ENCODE assay signal across 30 mouse cellular contexts in the genomic region with DNA sequence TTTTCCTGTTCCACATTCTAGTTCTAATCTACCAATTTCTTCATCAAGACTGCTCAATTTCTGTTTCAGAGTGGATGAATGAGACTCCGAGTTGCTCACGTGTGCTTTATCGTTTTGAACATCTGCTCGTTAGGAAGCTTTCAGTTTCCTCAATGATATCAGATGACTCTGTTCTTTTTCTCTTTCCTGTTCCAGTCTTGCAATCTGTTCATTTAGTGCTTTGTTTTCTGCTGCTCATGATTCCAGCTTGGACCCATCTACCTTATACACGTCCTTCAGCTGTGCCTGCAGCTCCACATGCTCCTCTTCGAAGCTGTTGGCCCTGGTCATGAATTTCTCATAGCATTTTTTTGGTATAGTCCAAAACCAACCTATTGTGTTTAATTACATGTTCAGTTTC.
"Had no signal": no experiment of that assay in that cellular context is flagged by ENCODE, and none has a peak within 500 bp of the region (broad histone marks: within the 10 kb centered on the region; RNA-seq: fewer than 3 reads in every experiment).

No protein-coding gene starts in this region.

- H3K4me3 ChIP-seq: heart, adult 2 months; heart, embryonic 13.5 days; heart, embryonic 15.5 days; hindbrain, embryonic 10.5 days; hindbrain, embryonic 12.5 days; kidney, embryonic 15.5 days; left cerebral cortex, adult 2 months; limb, embryonic 10.5 days; limb, embryonic 12.5 days; liver, embryonic 13.5 days; liver, embryonic 15.5 days had no signal

- H3K4me2 ChIP-seq: heart, embryonic 11.5 days; heart, embryonic 13.5 days; heart, embryonic 15.5 days; hindbrain, embryonic 12.5 days; hindbrain, embryonic 14.5 days; kidney, embryonic 15.5 days; limb, embryonic 12.5 days; liver, embryonic 11.5 days; liver, embryonic 13.5 days; liver, embryonic 15.5 days had no signal

- H3K4me1 ChIP-seq: heart, embryonic 13.5 days; heart, embryonic 15.5 days; hindbrain, embryonic 10.5 days; kidney, embryonic 15.5 days; limb, embryonic 10.5 days; limb, embryonic 12.5 days; liver, embryonic 13.5 days; liver, embryonic 15.5 days had no signal

- H3K9me3 ChIP-seq: heart, embryonic 13.5 days; heart, embryonic 15.5 days; hindbrain, embryonic 10.5 days; hindbrain, embryonic 12.5 days; kidney, embryonic 15.5 days; limb, embryonic 10.5 days; limb, embryonic 12.5 days; liver, embryonic 13.5 days; liver, embryonic 15.5 days had no signal

- DNase-seq: gastrocnemius, postnatal 14 days; gastrocnemius, postnatal 36 days; heart, adult 11 months; heart, adult 2 months; heart, postnatal 14 days; heart, postnatal 36 days; kidney, adult 11 months; kidney, adult 2 months; kidney, adult 9 months; kidney, postnatal 14 days; kidney, postnatal 36 days; layer of hippocampus, postnatal 36 days; liver; liver, embryonic 13.5 days had no signal

- ATAC-seq: hindbrain, embryonic 16.5 days; inflammation-experienced regulatory T-cells, adult 6 months; intestine, embryonic 16.5 days had no signal

- H3K36me3 ChIP-seq: heart, embryonic 13.5 days; heart, embryonic 15.5 days; hindbrain, embryonic 10.5 days; hindbrain, embryonic 12.5 days; kidney, embryonic 15.5 days; limb, embryonic 10.5 days; limb, embryonic 12.5 days; liver, embryonic 13.5 days; liver, embryonic 15.5 days had no signal

- H3K27ac ChIP-seq: heart, adult 2 months; heart, embryonic 13.5 days; heart, embryonic 15.5 days; hindbrain, embryonic 10.5 days; hindbrain, embryonic 12.5 days; hindbrain, embryonic 14.5 days; kidney, embryonic 15.5 days; kidney, postnatal 0 days; left cerebral cortex, adult 2 months; limb, embryonic 10.5 days; limb, embryonic 12.5 days; liver, embryonic 13.5 days; liver, embryonic 15.5 days had no signal

- H3K27me3 ChIP-seq: heart, embryonic 13.5 days; heart, embryonic 15.5 days; hindbrain, embryonic 12.5 days; kidney, embryonic 15.5 days; limb, embryonic 12.5 days; liver, embryonic 13.5 days; liver, embryonic 15.5 days had no signal

- H3K9ac ChIP-seq: heart, embryonic 13.5 days; heart, embryonic 15.5 days; hindbrain, embryonic 12.5 days; hindbrain, embryonic 14.5 days; kidney, embryonic 15.5 days; limb, embryonic 12.5 days; liver, embryonic 13.5 days; liver, embryonic 15.5 days had no signal
